Mouse (Mus musculus) midbrain, embryonic 13.5 days (tissue): Measurements from ENCODE around the gene Vmn1r5. TPM values are rescaled to one million over a fixed set of nuclear protein-coding genes. Genes with fewer than 3 reads are reported as not detected.

ENCODE experiments used
- polyA plus RNA-seq: library from polyadenylated mRNA; unstranded; fragments of >200 nt; fragmentation: Nextera tagmentation; extraction: Ambion mirVana; gene quantifications from 2 replicates; pipeline ENCODE4 v1.2.1, GENCODE M21; 2015

Gene Vmn1r5
- polyA plus RNA-seq, 1 experiment from 2014 or later: not detected

Other genes starting within 250 kb of the Vmn1r5 start
- gene Kbtbd2, start 172.5 kb upstream of the Vmn1r5 start, polyA plus RNA-seq: 33.7 and 37.0 TPM in 2 replicates
- gene Fkbp9, start 138.2 kb upstream of the Vmn1r5 start, polyA plus RNA-seq: 23.3 and 29.2 TPM in 2 replicates
- 137 and 148 TPM in 2 replicates for gene Nt5c3, start 46.3 kb upstream of the Vmn1r5 start, polyA plus RNA-seq
- gene Vmn1r4, start 46.3 kb upstream of the Vmn1r5 start, polyA plus RNA-seq: 0.62 and 0.72 TPM in 2 replicates
- not detected in 2 replicates for gene Vmn1r6, start 27.0 kb downstream of the Vmn1r5 start, polyA plus RNA-seq
- not detected in 2 replicates for gene Vmn1r7, start 55.1 kb downstream of the Vmn1r5 start, polyA plus RNA-seq
- not detected in 2 replicates for gene Vmn1r8, start 62.0 kb downstream of the Vmn1r5 start, polyA plus RNA-seq
- not detected in 2 replicates for gene Vmn1r9, start 96.5 kb downstream of the Vmn1r5 start, polyA plus RNA-seq
- gene Vmn1r10, start 139.2 kb downstream of the Vmn1r5 start, polyA plus RNA-seq: not detected in 2 replicates
- gene Vmn1r11, start 163.2 kb downstream of the Vmn1r5 start, polyA plus RNA-seq: not detected in 2 replicates
- gene Vmn1r12, start 186.6 kb downstream of the Vmn1r5 start, polyA plus RNA-seq: not detected in 2 replicates
- gene Vmn1r13, start 233.0 kb downstream of the Vmn1r5 start, polyA plus RNA-seq: not detected in 2 replicates